Mouse (Mus musculus) cerebellum, adult (tissue): Measurements from ENCODE around the gene Ndufa12.

Experiments used
- ATAC-seq: cut with Nextera tagmentation; 2 replicates; pipeline ENCODE4 v1.9.2; 2017; ENCODE audit warnings: mild to moderate bottlenecking, moderate library complexity, mixed read lengths; ENCODE audit not compliant: insufficient number of reproducible peaks, low FRiP score, low TSS enrichment

Gene Ndufa12

GRCm38 (mm10) chr10:94225026-94225750 lies 26.7 kb downstream of the Ndufa12 start:
- no peak for ATAC-seq

GRCm38 (mm10) chr10:94230172-94230981 lies 31.9 kb downstream of the Ndufa12 start:
- ATAC-seq, result peak; percentile 70

- ATAC-seq, result no peak
Observed at GRCm38 (mm10) chr10:94231025-94231424, 32.5 kb downstream of the Ndufa12 start.

GRCm38 (mm10) chr10:94235200-94235599 lies 36.7 kb downstream of the Ndufa12 start:
- no peak for ATAC-seq

GRCm38 (mm10) chr10:94241346-94241745 lies 42.8 kb downstream of the Ndufa12 start:
- ATAC-seq, result no peak

GRCm38 (mm10) chr10:94247748-94248349 lies 49.3 kb downstream of the Ndufa12 start:
- no peak for ATAC-seq

GRCm38 (mm10) chr10:94249575-94250456 lies 51.3 kb downstream of the Ndufa12 start:
- 0 out of 2 replicates have a peak, but pooled peaks have one; percentile 18 for ATAC-seq

- ATAC-seq, result no peak
Observed at GRCm38 (mm10) chr10:94253260-94253807, 54.8 kb downstream of the Ndufa12 start.

- no peak for ATAC-seq
Observed at GRCm38 (mm10) chr10:94254766-94255165, 56.2 kb downstream of the Ndufa12 start.

- no peak for ATAC-seq
Observed at GRCm38 (mm10) chr10:94255744-94256143, 57.2 kb downstream of the Ndufa12 start.

GRCm38 (mm10) chr10:94256518-94256917 lies 58.0 kb downstream of the Ndufa12 start:
- ATAC-seq, result no peak

- no peak for ATAC-seq
Observed at GRCm38 (mm10) chr10:94260544-94260943, 62.0 kb downstream of the Ndufa12 start.

- no peak for ATAC-seq
Observed at GRCm38 (mm10) chr10:94262646-94263045, 64.1 kb downstream of the Ndufa12 start.

- no peak for ATAC-seq
Observed at GRCm38 (mm10) chr10:94263211-94263610, 64.7 kb downstream of the Ndufa12 start.

GRCm38 (mm10) chr10:94265656-94266542 lies 67.4 kb downstream of the Ndufa12 start:
- peak; percentile 37; the same call in 1 of the 2 replicates for ATAC-seq
